Mouse (Mus musculus) embryo, embryonic 9.5 days (tissue): ENCODE measurements around the gene Gm10563.

Experiments used
- DNase-seq: peaks from one replicate; pipeline ENCODE4 v3.0.0-alpha.2; 2017; ENCODE audit errors: extremely low spot score

Gene Gm10563

GRCm38 (mm10) chr4:155653086-155653450 lies 7.9 kb upstream of the Gm10563 start, which contains the start of gene Mmp23:
Gene Mmp23, minus strand, starts transcription at chr4:155653384.
- DNase-seq, result peak; percentile 78

- DNase-seq, result peak; percentile 9
These were observed 7.3 kb upstream of the Gm10563 start for GRCm38 (mm10) chr4:155652283-155653085.

GRCm38 (mm10) chr4:155651553-155652269 lies 6.5 kb upstream of the Gm10563 start:
- peak; percentile 11 for DNase-seq

- DNase-seq, result no peak
These were observed 4.1 kb upstream of the Gm10563 start for GRCm38 (mm10) chr4:155649355-155649754.

- DNase-seq, result no peak
These were observed 513 bp upstream of the Gm10563 start for GRCm38 (mm10) chr4:155645721-155646120.

- DNase-seq, result no peak
These were observed 1.7 kb downstream of the Gm10563 start for GRCm38 (mm10) chr4:155643531-155643930.

GRCm38 (mm10) chr4:155635766-155636499 lies 9.3 kb downstream of the Gm10563 start:
- no peak for DNase-seq

GRCm38 (mm10) chr4:155630267-155630666 lies 14.9 kb downstream of the Gm10563 start:
- no peak for DNase-seq

GRCm38 (mm10) chr4:155624338-155625291 lies 20.6 kb downstream of the Gm10563 start, which contains the start of gene Cdk11b:
Gene Cdk11b, plus strand, starts transcription at chr4:155624854.
- DNase-seq, result peak; percentile 94

GRCm38 (mm10) chr4:155618321-155618720 lies 26.9 kb downstream of the Gm10563 start:
- no peak for DNase-seq

- no peak for DNase-seq
These were observed 31.9 kb downstream of the Gm10563 start for GRCm38 (mm10) chr4:155613264-155613663.

- DNase-seq, result no peak
These were observed 33.3 kb downstream of the Gm10563 start for GRCm38 (mm10) chr4:155611860-155612259.

- no peak for DNase-seq
These were observed 38.4 kb downstream of the Gm10563 start for GRCm38 (mm10) chr4:155606825-155607224.

GRCm38 (mm10) chr4:155605132-155605531 lies 40.1 kb downstream of the Gm10563 start:
- DNase-seq, result no peak

- DNase-seq, result no peak
These were observed 41.4 kb downstream of the Gm10563 start for GRCm38 (mm10) chr4:155603801-155604200.

GRCm38 (mm10) chr4:155602753-155603152 lies 42.5 kb downstream of the Gm10563 start:
- DNase-seq, result no peak

- DNase-seq, result no peak
These were observed 43.2 kb downstream of the Gm10563 start for GRCm38 (mm10) chr4:155601997-155602456.

GRCm38 (mm10) chr4:155601091-155601996 lies 43.9 kb downstream of the Gm10563 start, which contains the start of gene Slc35e2:
Gene Slc35e2, plus strand, starts transcription at chr4:155601416.
- peak; percentile 98 for DNase-seq

GRCm38 (mm10) chr4:155599901-155600825 lies 45.0 kb downstream of the Gm10563 start:
- no peak for DNase-seq
